Mouse (Mus musculus) myocyte (in vitro differentiated cells): Measurements from ENCODE around the gene Tubb5.

Source experiments
- MYOG ChIP-seq, 3 experiments: IDR thresholded peaks; one replicate each; pipeline ENCODE4 v1.6.1; 2011; ENCODE audit warnings: control low read depth in 2 of 3, low read depth in 2 of 3, mild to moderate bottlenecking in 2 of 3; ENCODE audit not compliant: insufficient read length in 2 of 3, control insufficient read depth in 1 of 3, insufficient read depth in 1 of 3
- POLR2A ChIP-seq: IDR thresholded peaks from one replicate; pipeline ENCODE4 v1.6.1; 2011; ENCODE audit warnings: low read depth, mild to moderate bottlenecking, control low read depth, moderate library complexity; ENCODE audit not compliant: insufficient read length
- SRF ChIP-seq: IDR thresholded peaks from one replicate; pipeline ENCODE4 v1.6.1; 2011; ENCODE audit warnings: low read depth; ENCODE audit not compliant: control insufficient read depth, insufficient read length
- TCF12 ChIP-seq: IDR thresholded peaks from one replicate; pipeline ENCODE4 v1.6.1; 2011; ENCODE audit warnings: mild to moderate bottlenecking, control low read depth; ENCODE audit not compliant: poor library complexity, insufficient read depth, severe bottlenecking
- TCF3 ChIP-seq: IDR thresholded peaks from one replicate; pipeline ENCODE4 v1.6.1; 2011; ENCODE audit warnings: low read depth, control low read depth; ENCODE audit not compliant: insufficient read length
- USF1 ChIP-seq: IDR thresholded peaks from one replicate; pipeline ENCODE4 v1.6.1; 2011; ENCODE audit warnings: low read depth, mild to moderate bottlenecking, control low read depth, moderate library complexity

DNA sequence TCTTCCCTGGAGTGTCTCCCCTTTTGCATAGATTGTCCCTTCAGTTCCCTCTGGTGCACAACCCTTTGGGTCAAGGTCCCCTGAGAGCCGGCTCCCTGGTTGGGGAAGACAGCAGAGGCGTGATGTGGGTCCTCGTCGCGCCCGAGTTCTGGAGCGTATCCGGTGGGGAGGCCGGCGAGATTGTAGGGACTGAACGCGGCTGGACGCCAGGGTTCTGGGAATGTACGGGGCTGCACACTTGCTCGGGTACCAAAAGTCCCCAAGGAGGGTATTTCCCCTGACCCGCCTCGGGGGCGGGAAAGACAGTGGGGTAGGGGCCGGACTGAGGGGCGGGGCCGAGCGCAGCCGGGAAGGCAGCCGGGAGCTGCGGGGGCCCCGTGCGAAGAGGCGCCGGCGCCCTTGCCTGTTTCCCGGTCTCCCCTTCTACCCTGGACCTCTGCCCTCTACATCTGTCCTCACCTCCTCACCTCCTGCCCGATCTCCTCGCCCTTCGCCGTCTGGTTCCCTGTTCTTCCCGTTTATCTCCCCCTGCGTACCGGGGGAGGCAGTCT, 28.2 kb upstream of the Tubb5 start:
- TF ChIP-seq POLR2A (peak; percentile 93), MYOG (IDR thresholded peaks at IDR 0.05; ENCODE audit: control insufficient read depth in 1 of 3, insufficient read depth in 1 of 3, insufficient read length in 2 of 3, low read depth in 2 of 3) (peak in 1 of 3 experiments; percentile 5), TCF3 (no peak), TCF12 (no peak), USF1 (no peak), SRF (no peak)
